Mouse (Mus musculus) erythroblast, adult 5-6 weeks (primary cell): Measurements from ENCODE around the gene Gnai3. TPM values are rescaled to one million over a fixed set of nuclear protein-coding genes. Genes with fewer than 3 reads are reported as not detected.
A peak's percentile ranks its signal among the peaks of the same experiment; 100 is the strongest.

Experiments used
- ATAC-seq: replicated peaks from 2 replicates; pipeline ENCODE4 v1.8.0; 2016; ENCODE audit warnings: moderate number of reproducible peaks, mild to moderate bottlenecking, moderate TSS enrichment, inconsistent platforms; ENCODE audit not compliant: poor library complexity, low FRiP score, severe bottlenecking
- total RNA-seq, 2 experiments: library from RNA; stranded (forward) in 1 of 2; stranded (reverse) in 1 of 2; fragments of 150-400 nt in 1 of 2; fragments of 200-764, 138-1000 nt in 1 of 2; gene quantifications; 2 replicates each; pipeline versions ENCODE4 v1.2.3 to v1.2.4; 2015 to 2017; ENCODE audit warnings: low replicate concordance in 2 of 2

The Gnai3 gene
- total RNA-seq, 2 experiments from 2014 or later: 38.2 to 63.4 TPM

- no peak for ATAC-seq
These were observed 58.6 kb downstream of the Gnai3 start for GRCm38 (mm10) chr3:108087329-108087728.

- ATAC-seq: peak; percentile 57
These were observed 59.4 kb downstream of the Gnai3 start, which contains the start of gene Ampd2 for GRCm38 (mm10) chr3:108086470-108086979. Ampd2 (minus strand) TSS chr3:108086651.

- ATAC-seq: no peak
These were observed 60.1 kb downstream of the Gnai3 start for GRCm38 (mm10) chr3:108085721-108086469.

GRCm38 (mm10) chr3:108085281-108085720 is 60.6 kb downstream of the Gnai3 start:
- ATAC-seq: peak; percentile 63

- ATAC-seq: 0 out of 2 replicates have a peak, but pooled peaks have one; percentile 1
These were observed 61.1 kb downstream of the Gnai3 start for GRCm38 (mm10) chr3:108084767-108085270.

- ATAC-seq: no peak
These were observed 62.0 kb downstream of the Gnai3 start for GRCm38 (mm10) chr3:108083904-108084407.

- ATAC-seq: no peak
These were observed 62.8 kb downstream of the Gnai3 start for GRCm38 (mm10) chr3:108083161-108083560.

- ATAC-seq: no peak
These were observed 63.6 kb downstream of the Gnai3 start for GRCm38 (mm10) chr3:108082251-108082875.

GRCm38 (mm10) chr3:108081681-108082080 is 64.3 kb downstream of the Gnai3 start:
- no peak for ATAC-seq

GRCm38 (mm10) chr3:108076836-108077235 is 69.1 kb downstream of the Gnai3 start:
- no peak for ATAC-seq

- ATAC-seq: no peak
These were observed 72.9 kb downstream of the Gnai3 start for GRCm38 (mm10) chr3:108072983-108073569.

- peak; percentile 76; the same call in 1 of the 2 replicates for ATAC-seq
These were observed 75.4 kb downstream of the Gnai3 start for GRCm38 (mm10) chr3:108070295-108071293.

- no peak for ATAC-seq
These were observed 76.6 kb downstream of the Gnai3 start for GRCm38 (mm10) chr3:108069231-108069870.

GRCm38 (mm10) chr3:108068826-108069225 is 77.1 kb downstream of the Gnai3 start:
- ATAC-seq: no peak

- no peak for ATAC-seq
These were observed 78.5 kb downstream of the Gnai3 start for GRCm38 (mm10) chr3:108067370-108067934.

GRCm38 (mm10) chr3:108065551-108065950 is 80.4 kb downstream of the Gnai3 start:
- no peak for ATAC-seq

- ATAC-seq: no peak
These were observed 81.3 kb downstream of the Gnai3 start for GRCm38 (mm10) chr3:108064672-108065071.

- no peak for ATAC-seq
These were observed 83.3 kb downstream of the Gnai3 start for GRCm38 (mm10) chr3:108062648-108063047.
